Mouse (Mus musculus): ENCODE measurements around the gene Cdh18.
"Not testable (repeated sequence)": the region's sequence is repeated elsewhere in the genome, so short reads cannot be mapped to it uniquely, and the experiment has no call there.

Cdh18 gene

GRCm38 (mm10) chr15:22969424-22969823 lies 420.6 kb downstream of the Cdh18 start:
- DNase-seq: no peak

GRCm38 (mm10) chr15:22980136-22980535 lies 431.3 kb downstream of the Cdh18 start:
- DNase-seq: no peak

- no peak for DNase-seq
Measured at GRCm38 (mm10) chr15:22984647-22985046, 435.8 kb downstream of the Cdh18 start.

- no peak for DNase-seq
Measured at GRCm38 (mm10) chr15:23016680-23017079, 467.9 kb downstream of the Cdh18 start.

- no peak for DNase-seq
Measured at GRCm38 (mm10) chr15:23021151-23021550, 472.3 kb downstream of the Cdh18 start.

GRCm38 (mm10) chr15:23022635-23023034 lies 473.8 kb downstream of the Cdh18 start:
- no peak for DNase-seq

GRCm38 (mm10) chr15:23035551-23036207 lies 486.9 kb downstream of the Cdh18 start:
- DNase-seq: no peak

- DNase-seq: no peak
Measured at GRCm38 (mm10) chr15:23036208-23037065, 487.6 kb downstream of the Cdh18 start.

GRCm38 (mm10) chr15:23037561-23037960 lies 488.7 kb downstream of the Cdh18 start:
- no peak for DNase-seq

- DNase-seq: no peak
Measured at GRCm38 (mm10) chr15:23046127-23046785, 497.4 kb downstream of the Cdh18 start.

- no peak for DNase-seq
Measured at GRCm38 (mm10) chr15:23052006-23052405, 503.2 kb downstream of the Cdh18 start.

- not testable (repeated sequence) for DNase-seq
Measured at GRCm38 (mm10) chr15:23085326-23085725, 536.5 kb downstream of the Cdh18 start.

GRCm38 (mm10) chr15:23087535-23087934 lies 538.7 kb downstream of the Cdh18 start:
- no peak for DNase-seq

GRCm38 (mm10) chr15:23096601-23097000 lies 547.8 kb downstream of the Cdh18 start:
- no peak for DNase-seq

GRCm38 (mm10) chr15:23104668-23105380 lies 556.0 kb downstream of the Cdh18 start:
- DNase-seq: no peak

- no peak for DNase-seq
Measured at GRCm38 (mm10) chr15:23134950-23135715, 586.3 kb downstream of the Cdh18 start.

- no peak for DNase-seq
Measured at GRCm38 (mm10) chr15:23136971-23137370, 588.1 kb downstream of the Cdh18 start.

GRCm38 (mm10) chr15:23142907-23143306 lies 594.1 kb downstream of the Cdh18 start:
- not testable (repeated sequence) for DNase-seq

GRCm38 (mm10) chr15:23155883-23156282 lies 607.1 kb downstream of the Cdh18 start:
- no peak for DNase-seq

- DNase-seq: no peak
Measured at GRCm38 (mm10) chr15:23164869-23165268, 616.0 kb downstream of the Cdh18 start.

GRCm38 (mm10) chr15:23174623-23175022 lies 625.8 kb downstream of the Cdh18 start:
- DNase-seq: no peak

GRCm38 (mm10) chr15:23212068-23212467 lies 663.2 kb downstream of the Cdh18 start:
- DNase-seq: no peak
